Mouse (Mus musculus): ENCODE data around the gene Wee2. TPM values are rescaled to one million over a fixed set of nuclear protein-coding genes. Genes with fewer than 3 reads are reported as not detected.
A peak's percentile ranks its signal among the peaks of the same experiment; 100 is the strongest.

Wee2 gene
- total and polyA plus RNA-seq, 2 experiments: not detected

- 0 out of 2 replicates have a peak, but pooled peaks have one; percentile 38 for TF ChIP-seq POLR2A (IDR thresholded peaks at IDR 0.05; ENCODE audit: extremely low read depth, insufficient read depth, low read length)
- TF ChIP-seq CTCF (IDR thresholded peaks at IDR 0.05; ENCODE audit: low read depth, low read length): no peak
- Histone ChIP-seq H3K79me2 (ENCODE audit: control insufficient read depth, insufficient read depth, low read length) (no peaks in the 10 kb centered on the region; the same call in 1 of the 2 replicates), H3K4me3 (ENCODE audit: insufficient read depth, low read depth, low read length) (peak within 1 kb of the TSS; percentile 92), H3K27ac (replicated peaks; ENCODE audit: insufficient read depth, low read depth, low read length) (no peak within 1 kb of the TSS), H3K4me1 (ENCODE audit: control insufficient read depth, insufficient read depth, low read length) (peaks cover 3% of the 10 kb centered on the region), H3K27me3 (ENCODE audit: control insufficient read depth, insufficient read depth, low read length) (no peaks in the 10 kb centered on the region), H3K9ac (ENCODE audit: low read depth, low read length) (peak within 1 kb of the TSS; percentile 91), H3K36me3 (ENCODE audit: control insufficient read depth, insufficient read depth, low read length) (no peaks in the 10 kb centered on the region)
- peak; percentile 59 for DNase-seq (ENCODE audit: extremely low read depth, low read depth, low spot score)
- under 1% methylated on average over 38 of the region's 38 CpGs for WGBS
Observed at GRCm38 (mm10) chr6:40436047-40436483, 2.8 kb upstream of the Wee2 start, which contains the start of gene E330009J07Rik. Gene E330009J07Rik, minus strand, starts transcription at chr6:40436135.

- no peak for TF ChIP-seq POLR2A (IDR thresholded peaks at IDR 0.05; ENCODE audit: extremely low read depth, insufficient read depth, low read length)
- TF ChIP-seq CTCF (IDR thresholded peaks at IDR 0.05; ENCODE audit: low read depth, low read length): no peak
- Histone ChIP-seq H3K27ac (replicated peaks; ENCODE audit: insufficient read depth, low read depth, low read length) (no peak overlapping the region), H3K4me1 (ENCODE audit: control insufficient read depth, insufficient read depth, low read length) (no peaks in the 10 kb centered on the region), H3K4me3 (ENCODE audit: insufficient read depth, low read depth, low read length) (no peak overlapping the region), H3K9ac (ENCODE audit: low read depth, low read length) (no peak overlapping the region), H3K36me3 (ENCODE audit: control insufficient read depth, insufficient read depth, low read length) (no peaks in the 10 kb centered on the region), H3K79me2 (ENCODE audit: control insufficient read depth, insufficient read depth, low read length) (no peaks in the 10 kb centered on the region; the same call in 1 of the 2 replicates), H3K27me3 (ENCODE audit: control insufficient read depth, insufficient read depth, low read length) (0 out of 2 replicates have a peak, but pooled peaks cover 5% of the 10 kb centered on the region)
- DNase-seq (ENCODE audit: extremely low read depth, low read depth, low spot score): no peak
- WGBS: 49% methylated on average over 12 of the region's 12 CpGs
Observed at GRCm38 (mm10) chr6:40439731-40440130, 843 bp downstream of the Wee2 start.

- H3K27ac ChIP-seq (replicated peaks; ENCODE audit: insufficient read depth, low read depth, low read length): no peak overlapping the region
- no peak overlapping the region for H3K4me3 ChIP-seq (ENCODE audit: insufficient read depth, low read depth, low read length)
- H3K79me2 ChIP-seq (ENCODE audit: control insufficient read depth, insufficient read depth, low read length): no peaks in the 10 kb centered on the region
- no peak overlapping the region for H3K9ac ChIP-seq (ENCODE audit: low read depth, low read length)
- DNase-seq (ENCODE audit: extremely low read depth, low read depth, low spot score): no peak
- no peaks in the 10 kb centered on the region for H3K36me3 ChIP-seq (ENCODE audit: control insufficient read depth, insufficient read depth, low read length)
- TF ChIP-seq POLR2A (IDR thresholded peaks at IDR 0.05; ENCODE audit: extremely low read depth, insufficient read depth, low read length) (no peak), CTCF (IDR thresholded peaks at IDR 0.05; ENCODE audit: low read depth, low read length) (no peak)
- 65% methylated on average over 3 of the region's 3 CpGs for WGBS
- H3K4me1 ChIP-seq (ENCODE audit: control insufficient read depth, insufficient read depth, low read length): no peaks in the 10 kb centered on the region
- H3K27me3 ChIP-seq (ENCODE audit: control insufficient read depth, insufficient read depth, low read length): 0 out of 2 replicates have a peak, but pooled peaks cover 5% of the 10 kb centered on the region
Observed at GRCm38 (mm10) chr6:40441276-40441675, 2.4 kb downstream of the Wee2 start.

GRCm38 (mm10) chr6:40441755-40442154 lies 2.9 kb downstream of the Wee2 start:
- TF ChIP-seq CTCF (IDR thresholded peaks at IDR 0.05; ENCODE audit: low read depth, low read length) (no peak; the same call in 1 of the 2 replicates), POLR2A (IDR thresholded peaks at IDR 0.05; ENCODE audit: extremely low read depth, insufficient read depth, low read length) (no peak)
- 19% methylated on average over 3 of the region's 3 CpGs for WGBS
- H3K4me1 ChIP-seq (ENCODE audit: control insufficient read depth, insufficient read depth, low read length): no peaks in the 10 kb centered on the region

GRCm38 (mm10) chr6:40443281-40443928 lies 4.5 kb downstream of the Wee2 start:
- no peak overlapping the region for H3K9ac ChIP-seq (ENCODE audit: low read depth, low read length)
- H3K27ac ChIP-seq (replicated peaks; ENCODE audit: insufficient read depth, low read depth, low read length): no peak overlapping the region
- WGBS: 37% methylated on average over 10 of the region's 10 CpGs
- no peak for DNase-seq (ENCODE audit: extremely low read depth, low read depth, low spot score)
- no peak overlapping the region for H3K4me3 ChIP-seq (ENCODE audit: insufficient read depth, low read depth, low read length)
- H3K4me1 ChIP-seq (ENCODE audit: control insufficient read depth, insufficient read depth, low read length): no peaks in the 10 kb centered on the region
- TF ChIP-seq POLR2A (IDR thresholded peaks at IDR 0.05; ENCODE audit: extremely low read depth, insufficient read depth, low read length) (no peak), CTCF (IDR thresholded peaks at IDR 0.05; ENCODE audit: low read depth, low read length) (no peak)
- 0 out of 2 replicates have a peak, but pooled peaks cover 5% of the 10 kb centered on the region for H3K27me3 ChIP-seq (ENCODE audit: control insufficient read depth, insufficient read depth, low read length)
- no peaks in the 10 kb centered on the region for H3K79me2 ChIP-seq (ENCODE audit: control insufficient read depth, insufficient read depth, low read length)
- no peaks in the 10 kb centered on the region for H3K36me3 ChIP-seq (ENCODE audit: control insufficient read depth, insufficient read depth, low read length)

More at GRCm38 (mm10) chr6:40441755-40442154, 2.9 kb downstream of the Wee2 start:
- Histone ChIP-seq H3K79me2 (ENCODE audit: control insufficient read depth, insufficient read depth, low read length) (no peaks in the 10 kb centered on the region), H3K27ac (replicated peaks; ENCODE audit: insufficient read depth, low read depth, low read length) (no peak overlapping the region), H3K4me3 (ENCODE audit: insufficient read depth, low read depth, low read length) (no peak overlapping the region), H3K36me3 (ENCODE audit: control insufficient read depth, insufficient read depth, low read length) (no peaks in the 10 kb centered on the region), H3K9ac (ENCODE audit: low read depth, low read length) (no peak overlapping the region), H3K27me3 (ENCODE audit: control insufficient read depth, insufficient read depth, low read length) (0 out of 2 replicates have a peak, but pooled peaks cover 5% of the 10 kb centered on the region)
- DNase-seq (ENCODE audit: extremely low read depth, low read depth, low spot score): no peak

- Histone ChIP-seq H3K36me3 (ENCODE audit: control insufficient read depth, insufficient read depth, low read length) (no peaks in the 10 kb centered on the region), H3K27me3 (ENCODE audit: control insufficient read depth, insufficient read depth, low read length) (no peaks in the 10 kb centered on the region), H3K4me3 (ENCODE audit: insufficient read depth, low read depth, low read length) (no peak overlapping the region), H3K27ac (replicated peaks; ENCODE audit: insufficient read depth, low read depth, low read length) (no peak overlapping the region), H3K79me2 (ENCODE audit: control insufficient read depth, insufficient read depth, low read length) (no peaks in the 10 kb centered on the region), H3K9ac (ENCODE audit: low read depth, low read length) (no peak overlapping the region), H3K4me1 (ENCODE audit: control insufficient read depth, insufficient read depth, low read length) (no peaks in the 10 kb centered on the region)
- no peak for DNase-seq (ENCODE audit: extremely low read depth, low read depth, low spot score)
- no peak for TF ChIP-seq POLR2A (IDR thresholded peaks at IDR 0.05; ENCODE audit: extremely low read depth, insufficient read depth, low read length)
- TF ChIP-seq CTCF (IDR thresholded peaks at IDR 0.05; ENCODE audit: low read depth, low read length): no peak
Observed at GRCm38 (mm10) chr6:40448626-40449025, 9.7 kb downstream of the Wee2 start.
